Mouse (Mus musculus): Measurements from ENCODE around the gene Tbcc.

DNA sequence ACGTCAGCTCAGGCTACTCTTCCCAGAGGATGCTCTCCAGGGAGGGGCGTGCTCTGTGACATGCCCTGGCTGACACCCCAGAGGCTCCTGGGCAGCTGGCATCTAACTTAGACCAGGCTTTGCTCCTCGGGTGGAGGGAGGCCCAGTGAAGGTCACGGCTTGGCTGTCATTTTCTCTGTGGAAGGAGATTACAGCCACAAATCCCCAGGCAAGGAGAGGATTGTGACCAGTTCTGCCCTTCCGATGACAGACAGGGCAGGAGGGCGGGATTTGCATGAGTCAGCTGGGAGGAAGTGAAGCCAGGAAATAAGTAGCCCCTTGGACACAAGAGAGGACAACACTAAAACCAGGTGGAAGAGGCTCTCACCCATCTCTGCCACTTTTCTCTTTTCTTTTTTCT, 21.8 kb downstream of the Tbcc start:
- TF ChIP-seq USF1 (IDR thresholded peaks at IDR 0.05; ENCODE audit: low read depth, low read length): no peak
- TF ChIP-seq MEF2A (IDR thresholded peaks at IDR 0.05; ENCODE audit: extremely low read depth, insufficient replicate concordance, low read depth, low read length, poor library complexity, severe bottlenecking): no peak
- no peak for TF ChIP-seq MXI1 (IDR thresholded peaks at IDR 0.05; ENCODE audit: low read depth, low read length)
- no peak for TF ChIP-seq CTCF (IDR thresholded peaks at IDR 0.05 in 2 of 3, conservative IDR thresholded peaks at IDR 0.05 in 1 of 3; ENCODE audit: control insufficient read depth in 1 of 3, insufficient read depth in 1 of 3, low read depth in 2 of 3, low read length in 3 of 3, poor library complexity in 1 of 3, severe bottlenecking in 1 of 3)
- TF ChIP-seq JUND (IDR thresholded peaks at IDR 0.05; ENCODE audit: low read depth, low read length): no peak

All from MEL (cell line).